Mouse (Mus musculus) adrenal gland, adult 2 months (tissue): ENCODE measurements at regions not wholly inside any gene's neighbourhood (a gene's known extent, or its start where the extent isn't known, plus 50 kb on each side); places are given as distances from the start of the nearest gene placed in this dataset.

Source experiments
- DNase-seq: peaks from one replicate; pipeline ENCODE4 v3.0.0; 2021

DNA sequence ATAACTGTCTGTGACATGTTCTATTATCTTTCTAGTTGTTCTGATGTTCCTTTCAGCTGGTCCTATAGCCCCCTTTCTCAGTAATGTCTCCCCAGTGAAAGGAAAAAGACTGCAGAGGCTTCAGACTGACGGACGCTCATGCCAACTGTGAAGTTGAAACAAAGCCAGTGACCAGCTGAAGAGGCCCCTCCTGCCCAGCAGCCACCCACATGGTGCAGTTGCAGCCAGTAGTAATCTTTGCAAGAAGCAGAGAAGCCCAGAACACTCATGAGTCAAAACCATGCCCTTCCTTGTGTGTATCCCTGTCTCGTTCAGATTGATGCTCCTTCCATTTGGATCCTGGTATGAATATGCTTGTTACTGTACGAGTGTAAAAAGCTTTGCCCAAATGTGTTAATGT lies 428.7 kb upstream of the Ubash3b start:
- no peak for DNase-seq

DNA sequence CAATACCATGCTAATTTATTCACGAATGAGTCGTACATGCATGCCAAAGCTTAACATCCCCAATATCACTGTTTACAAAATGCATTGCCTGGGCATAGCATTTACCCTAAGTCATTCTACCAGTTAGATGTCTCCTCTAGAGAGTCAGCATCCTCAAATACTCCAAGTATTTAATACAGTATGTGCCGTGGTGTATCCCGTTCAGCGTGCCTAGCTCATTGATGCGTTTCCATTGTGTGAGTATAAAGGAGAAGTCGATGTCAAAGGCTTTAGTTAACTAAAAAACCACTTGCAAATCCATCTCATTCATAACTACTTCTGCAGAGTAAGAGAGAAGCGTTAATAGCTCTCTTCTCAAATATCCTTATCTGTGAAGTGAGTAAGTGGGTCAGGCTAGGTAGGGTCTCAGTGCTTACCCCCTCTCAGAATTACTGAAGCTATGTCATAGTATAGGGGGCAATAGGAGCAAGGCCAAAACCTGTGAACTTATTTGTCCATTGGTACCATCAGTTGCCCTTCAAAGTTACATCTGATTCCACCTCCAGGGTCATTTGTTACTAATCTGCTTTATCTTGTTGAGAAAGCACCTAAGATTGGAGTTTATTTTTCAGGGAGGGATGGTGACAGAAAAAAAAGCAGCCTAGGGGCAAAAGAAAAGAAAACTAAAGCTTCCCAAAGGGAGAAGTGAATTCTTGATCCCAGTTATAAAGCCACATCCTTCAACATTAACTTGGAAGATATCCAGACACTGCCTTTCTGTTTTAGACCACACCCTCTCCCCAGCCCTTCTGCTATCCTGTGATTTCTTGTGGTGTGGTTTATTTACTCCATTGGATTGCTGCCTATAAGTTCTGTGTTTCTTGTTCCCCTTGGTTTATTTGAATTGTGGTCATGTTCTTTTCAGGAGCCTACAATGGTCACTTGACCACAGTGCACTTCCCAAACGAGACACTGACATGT lies 427.2 kb upstream of the Ubash3b start:
- DNase-seq, result no peak

DNA sequence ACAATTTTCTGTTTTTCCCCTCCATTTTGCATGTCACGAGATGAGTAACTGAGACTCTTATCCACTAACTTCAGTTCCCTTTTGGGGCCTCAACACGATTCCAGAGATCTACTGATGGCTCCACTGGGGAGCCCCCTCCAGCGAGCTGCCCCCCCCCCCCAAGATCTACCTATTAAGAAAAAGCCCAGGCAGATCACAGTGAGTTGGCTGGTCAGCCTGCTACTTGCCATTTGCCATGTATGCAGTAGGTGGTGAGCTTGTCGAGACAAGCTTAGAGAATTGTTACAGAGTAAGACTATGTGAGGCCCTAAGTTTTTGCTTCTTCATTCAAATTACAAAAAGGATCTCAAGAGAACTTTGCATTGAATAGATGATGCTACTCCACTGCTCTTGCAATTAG lies 426.3 kb upstream of the Ubash3b start:
- no peak for DNase-seq

DNA sequence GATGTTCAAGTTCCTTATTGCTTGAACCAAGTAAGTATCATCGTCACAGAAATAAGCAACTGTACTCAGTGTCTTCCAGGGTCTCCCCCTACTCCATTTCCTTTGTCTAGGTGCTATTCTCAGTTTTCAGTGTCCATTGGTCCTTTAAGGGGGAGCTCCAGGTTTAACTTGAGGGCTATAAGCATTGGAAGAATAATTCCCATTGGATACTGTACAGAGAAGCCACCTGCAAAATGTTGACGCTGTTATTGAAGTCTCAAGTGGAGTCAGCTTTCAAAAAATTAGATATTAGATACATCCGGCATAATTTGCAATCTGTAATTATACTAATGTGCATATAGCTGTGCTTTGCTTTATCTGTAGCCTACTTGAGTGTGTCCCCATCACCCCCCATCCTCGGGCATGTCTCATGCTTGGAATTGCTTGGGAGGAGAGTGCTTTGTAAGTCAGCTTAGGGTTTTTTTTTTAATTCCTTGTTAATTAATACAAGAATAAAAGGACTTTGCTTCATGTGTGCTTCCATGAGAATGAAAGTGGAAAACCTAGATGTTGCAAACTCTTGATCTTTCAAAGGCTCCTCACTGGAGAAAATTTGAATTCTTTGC lies 425.6 kb upstream of the Ubash3b start:
- no peak for DNase-seq

DNA sequence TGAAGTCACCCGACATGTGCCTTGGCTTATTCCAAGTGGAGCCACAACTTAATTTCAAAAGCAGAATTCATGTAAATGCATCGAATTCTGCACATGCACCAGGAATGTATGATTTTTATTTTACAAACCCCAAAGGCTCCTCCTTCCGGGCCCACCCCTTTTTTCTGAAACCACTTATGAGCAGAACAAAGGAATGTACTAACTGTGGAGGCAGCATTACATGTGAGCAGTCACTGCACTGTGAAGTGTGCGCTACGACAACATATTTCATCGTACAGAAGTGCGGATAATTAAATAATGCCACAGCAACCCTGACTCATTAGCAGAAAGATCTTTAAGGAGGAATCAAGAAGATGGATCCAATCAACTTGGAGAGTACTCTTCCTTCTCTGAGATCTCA lies 424.8 kb upstream of the Ubash3b start:
- DNase-seq, result no peak

DNA sequence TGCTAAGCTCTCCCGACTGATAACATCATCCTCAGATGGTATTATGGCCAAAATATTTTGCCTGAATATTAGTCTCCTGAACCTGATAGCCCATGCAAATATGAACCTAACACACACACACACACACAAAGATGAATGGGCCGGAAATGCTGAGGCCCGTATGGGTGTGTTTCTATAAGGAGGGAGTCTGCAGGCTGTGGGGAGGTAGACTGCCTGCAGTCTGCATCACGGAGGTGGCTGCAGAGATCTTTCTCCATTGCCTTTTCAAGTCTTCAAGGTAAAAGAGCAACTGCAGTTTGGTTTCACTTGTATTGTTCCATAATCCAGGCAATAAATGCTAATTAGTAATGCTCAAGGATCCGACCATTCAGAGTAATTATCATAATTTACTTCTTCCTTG lies 424.3 kb upstream of the Ubash3b start:
- no peak for DNase-seq

DNA sequence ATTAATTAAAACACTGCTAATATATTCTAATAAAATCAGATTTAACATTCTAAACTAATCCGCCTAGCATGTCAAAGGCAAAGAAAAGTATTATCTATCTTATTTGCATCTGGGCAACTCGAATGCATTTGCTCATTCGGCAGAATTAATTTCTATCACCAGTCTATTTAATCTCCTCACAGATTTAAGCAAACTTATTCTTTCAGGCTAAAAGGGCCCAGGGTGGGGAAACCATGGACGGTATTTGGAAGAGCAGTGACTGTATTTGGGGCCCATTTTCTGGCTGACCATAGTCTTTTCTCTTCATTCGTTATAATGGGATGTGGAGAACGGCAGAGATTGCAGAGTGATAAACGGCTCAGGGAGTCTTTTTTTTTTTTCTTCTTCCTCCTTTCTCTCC lies 423.5 kb upstream of the Ubash3b start:
- DNase-seq, result no peak

DNA sequence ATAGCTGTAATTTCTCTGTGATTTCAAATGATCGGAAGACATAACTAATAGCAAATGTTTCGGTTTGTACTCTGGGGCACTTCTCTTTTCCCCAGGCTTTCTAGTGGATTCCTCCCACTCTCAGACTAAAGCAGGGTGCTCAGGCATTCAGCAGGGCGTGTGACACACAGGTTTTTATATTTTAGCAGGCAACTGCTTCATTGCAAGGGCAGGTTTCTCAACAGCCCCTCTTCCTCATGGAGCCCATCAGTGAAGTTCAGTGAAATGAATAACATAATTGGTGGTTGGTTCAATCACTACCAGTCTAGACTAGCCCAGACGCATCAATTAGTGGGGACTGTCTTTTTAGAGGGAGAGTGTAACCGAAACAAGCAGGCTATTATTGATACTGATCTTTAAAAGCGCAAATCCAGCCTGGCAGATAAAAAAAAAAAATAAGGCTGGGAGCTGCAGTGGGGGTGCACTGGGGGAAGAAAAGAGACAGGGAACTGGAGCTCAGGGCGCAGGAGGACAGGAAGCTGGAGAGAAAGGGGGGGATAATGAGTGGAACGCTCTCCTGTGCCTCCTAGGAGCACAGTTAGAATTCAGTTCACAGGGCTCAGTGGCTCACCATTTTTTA lies 422.3 kb upstream of the Ubash3b start:
- peak; percentile 20 for DNase-seq

DNA sequence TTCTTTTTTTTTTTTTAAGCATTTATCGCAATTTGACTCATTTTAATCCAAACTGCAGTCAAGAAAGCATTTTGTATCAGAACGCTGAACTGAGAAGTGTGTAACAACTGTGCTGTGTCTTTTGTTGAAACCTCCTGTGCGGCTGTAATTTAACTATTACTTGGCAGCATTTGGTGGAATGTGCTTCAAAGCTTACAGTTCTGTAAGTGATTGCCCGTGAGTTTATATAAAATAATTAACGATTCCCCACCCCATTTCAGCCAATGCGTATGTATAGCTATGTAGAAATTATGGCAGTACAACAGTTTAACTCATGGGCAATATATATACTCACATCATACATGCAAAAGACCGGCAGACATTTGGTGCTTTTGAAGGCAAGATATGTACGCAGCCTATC lies 421.8 kb upstream of the Ubash3b start:
- DNase-seq, result no peak

DNA sequence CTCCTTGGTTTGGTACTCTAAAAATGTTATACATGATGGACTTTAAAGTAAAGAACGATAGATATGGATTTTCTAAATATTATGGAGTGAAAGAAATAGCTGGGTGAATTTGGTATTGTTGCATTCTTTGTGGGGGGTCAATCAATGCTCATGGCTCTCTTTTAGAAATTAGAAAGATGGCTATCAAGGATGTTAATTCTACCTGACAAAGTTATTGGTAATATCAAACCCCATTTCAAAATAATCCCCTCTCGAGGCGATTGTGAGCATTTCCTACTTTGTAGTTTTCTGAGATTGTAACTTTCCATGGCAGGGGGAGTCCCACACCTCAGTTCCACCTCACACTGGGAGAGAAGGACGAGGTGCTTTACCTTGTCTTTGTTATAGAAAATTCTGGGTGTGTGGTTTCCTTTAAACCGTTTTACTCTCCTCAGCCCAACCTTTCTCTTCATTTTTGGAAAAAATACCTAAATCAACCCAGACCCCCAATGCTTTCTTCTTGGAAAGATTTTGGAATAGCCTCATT lies 421.3 kb upstream of the Ubash3b start:
- peak; percentile 8 for DNase-seq

DNA sequence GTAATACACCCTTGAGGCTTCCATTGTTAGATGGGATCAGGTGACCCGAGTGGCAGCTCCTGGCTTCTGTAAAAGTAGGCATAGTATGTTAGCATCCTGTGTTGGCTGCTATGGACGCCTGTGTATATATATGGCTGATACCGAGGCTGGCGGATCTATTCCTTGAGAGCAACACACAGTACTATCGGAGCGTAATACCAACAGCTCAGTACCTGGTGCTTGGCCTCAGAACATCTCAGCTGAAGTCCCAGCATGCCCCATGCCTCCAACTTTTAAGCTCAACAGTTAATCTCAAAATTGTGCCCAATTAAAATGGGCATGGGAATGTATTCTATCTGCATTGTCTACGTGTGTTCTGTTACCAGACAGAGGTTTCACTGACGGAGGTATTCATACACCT lies 420.7 kb upstream of the Ubash3b start:
- peak; percentile 39 for DNase-seq

DNA sequence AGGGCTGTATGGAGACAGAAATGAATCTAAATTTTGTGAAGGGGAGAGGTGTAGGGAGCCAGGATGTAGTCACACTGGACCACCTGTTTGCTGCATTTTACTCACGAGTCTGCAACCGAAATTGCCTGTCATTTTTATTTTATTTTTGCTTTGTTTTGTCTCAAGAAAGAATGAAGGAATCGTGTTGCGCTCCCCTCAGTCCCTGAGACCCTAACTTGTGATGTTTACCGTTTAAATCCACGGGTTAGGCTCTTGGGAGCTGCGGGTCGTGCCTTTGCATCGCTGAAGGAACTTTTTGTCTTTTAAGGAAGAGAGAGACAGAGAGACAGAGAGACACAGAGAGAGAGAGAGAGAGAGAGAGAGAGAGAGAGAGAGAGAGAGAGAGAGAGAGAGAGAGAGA lies 420.2 kb upstream of the Ubash3b start:
- peak; percentile 15 for DNase-seq

DNA sequence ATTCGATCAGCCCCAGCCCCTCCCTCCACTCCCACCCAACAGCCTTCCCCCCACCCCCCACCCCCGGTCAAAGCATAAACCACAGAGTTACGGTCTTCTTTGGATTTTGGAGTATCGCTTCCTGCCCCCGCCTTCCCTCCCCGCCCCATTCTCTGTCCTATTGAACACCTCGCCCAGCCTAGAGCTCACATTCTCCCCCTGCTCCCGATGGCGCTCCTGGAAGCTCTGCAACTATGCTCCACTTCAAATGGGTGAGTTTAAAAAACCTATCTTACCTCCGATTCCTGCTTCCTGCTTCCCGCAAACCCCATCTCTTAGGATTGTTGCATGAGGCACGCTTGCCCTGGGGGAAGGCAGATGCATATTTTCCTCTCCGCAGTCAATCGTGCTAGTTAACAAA lies 419.7 kb upstream of the Ubash3b start:
- peak; percentile 51 for DNase-seq

DNA sequence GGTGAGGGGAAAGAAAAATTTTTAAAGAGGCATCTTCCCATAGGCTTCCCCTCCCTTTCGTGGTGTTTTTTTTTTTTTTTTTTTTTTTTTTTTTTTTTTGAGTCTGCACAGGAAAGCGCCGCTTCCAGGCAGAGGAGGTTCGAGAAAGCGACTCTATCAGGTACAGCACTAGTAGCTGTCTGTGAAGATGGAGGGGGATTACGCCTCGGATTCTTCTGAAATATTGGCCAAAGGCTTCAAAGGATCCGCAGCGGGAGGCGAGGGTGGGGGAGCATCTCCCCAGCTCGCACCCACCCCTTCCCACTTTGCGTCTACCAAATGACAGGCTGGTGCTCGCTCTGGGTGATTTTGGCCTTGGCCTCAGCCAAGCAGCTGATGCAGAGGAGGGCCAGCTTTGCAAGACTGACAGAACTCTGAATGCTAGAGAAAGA lies 419.1 kb upstream of the Ubash3b start:
- peak; percentile 83 for DNase-seq

DNA sequence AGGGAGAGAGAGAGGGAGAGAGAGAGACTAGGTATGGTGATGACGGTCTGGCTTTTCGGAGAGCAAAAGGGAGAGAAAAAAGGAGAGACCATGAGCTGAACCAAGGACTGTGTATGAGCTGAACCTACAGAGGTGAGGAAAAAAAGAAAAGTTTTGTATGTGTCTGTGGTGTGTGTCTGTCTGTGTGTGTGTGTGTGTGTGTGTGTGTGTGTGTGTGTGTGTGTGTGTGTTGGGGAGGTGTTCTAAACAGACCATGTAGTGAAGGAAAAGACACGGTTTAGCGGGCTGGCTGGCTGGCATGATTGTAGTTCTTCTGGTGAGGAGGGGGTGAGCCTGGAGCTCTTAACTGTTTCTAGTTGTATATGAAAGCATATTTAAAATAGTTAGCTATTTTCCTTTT lies 418.6 kb upstream of the Ubash3b start:
- no peak for DNase-seq

DNA sequence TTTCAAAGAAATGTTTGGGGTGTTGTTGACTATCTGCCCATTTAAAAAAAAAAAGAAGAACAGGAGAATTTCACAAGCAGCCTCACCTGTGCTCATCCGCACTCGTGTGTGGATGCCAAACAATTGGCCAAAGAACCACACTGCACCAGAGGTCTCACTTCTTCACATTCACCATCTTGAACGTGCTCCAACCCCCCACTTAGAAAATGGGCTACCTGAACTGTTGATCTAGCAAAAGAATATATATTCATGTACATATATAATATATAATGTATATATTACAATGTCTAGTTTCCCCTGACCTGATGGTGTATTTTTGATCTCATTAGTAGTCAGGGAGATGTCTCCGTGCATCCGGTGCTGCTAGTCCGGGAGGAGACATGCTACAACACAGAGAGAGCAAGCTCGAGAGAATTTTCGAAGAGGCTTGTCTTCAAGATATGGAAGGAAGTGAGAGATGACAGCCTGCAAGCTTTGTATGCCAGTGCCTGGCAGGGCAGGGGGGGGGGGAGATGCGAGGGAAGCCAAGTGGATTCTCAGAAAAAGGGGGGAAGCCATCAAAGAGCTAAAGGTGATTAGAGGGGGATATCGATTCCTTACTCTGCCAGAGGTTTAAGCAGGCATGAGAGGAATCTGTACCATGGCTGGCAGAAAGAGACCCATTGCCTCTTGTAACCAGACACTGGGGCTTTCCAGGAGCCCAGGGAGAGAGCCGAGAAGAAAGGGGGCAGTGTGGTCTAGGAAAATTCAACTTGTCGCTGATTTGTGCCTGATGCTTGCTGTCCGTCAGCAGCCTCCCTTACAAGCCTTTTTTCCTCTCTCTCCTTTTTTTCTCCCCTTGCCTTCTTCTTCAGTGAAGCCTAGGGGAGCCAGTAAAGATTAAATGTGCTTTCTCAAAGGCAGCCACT lies 417.9 kb upstream of the Ubash3b start:
- peak; percentile 75 for DNase-seq

DNA sequence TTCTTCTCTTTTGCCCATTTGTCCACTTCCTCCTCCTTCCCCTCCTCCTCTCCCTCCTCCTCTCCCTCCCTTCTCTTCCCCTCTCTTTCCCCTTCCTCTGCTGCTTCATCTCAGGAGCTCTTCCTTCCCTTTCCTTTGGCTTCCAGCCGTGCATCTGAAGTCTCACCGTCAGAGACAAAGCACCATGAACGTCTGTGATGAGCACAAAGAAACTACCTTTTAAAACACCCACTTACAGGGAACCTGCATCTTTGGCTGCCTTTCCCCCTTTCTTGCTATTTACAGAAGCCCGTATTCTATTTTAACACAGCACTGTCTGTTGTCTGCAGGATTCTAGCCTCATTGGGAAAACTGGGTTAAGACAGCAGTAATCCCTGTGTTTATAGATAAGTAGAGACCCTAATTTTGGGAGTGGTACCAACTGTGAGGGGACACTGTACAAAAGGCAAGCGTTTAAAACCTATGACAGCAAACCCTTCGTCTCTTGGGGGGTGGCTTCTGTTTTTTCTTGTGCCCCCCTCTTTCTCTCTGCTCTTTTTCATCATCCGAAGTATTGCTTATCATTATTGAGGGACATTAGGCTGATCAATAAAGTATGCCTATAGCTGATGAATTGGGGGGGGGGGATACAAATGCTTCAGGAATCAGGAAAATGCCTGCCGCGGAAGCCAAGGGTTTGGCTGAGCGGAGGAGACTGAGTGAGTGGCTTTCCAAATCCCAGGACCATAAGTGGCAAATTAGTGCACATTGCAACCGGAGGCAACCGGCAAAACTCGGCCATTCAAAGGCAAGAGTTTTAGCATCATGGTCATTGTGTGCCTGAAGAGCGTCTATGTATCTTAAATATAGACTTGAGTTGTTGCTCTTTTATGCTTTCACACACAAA lies 417.0 kb upstream of the Ubash3b start:
- DNase-seq, result no peak

DNA sequence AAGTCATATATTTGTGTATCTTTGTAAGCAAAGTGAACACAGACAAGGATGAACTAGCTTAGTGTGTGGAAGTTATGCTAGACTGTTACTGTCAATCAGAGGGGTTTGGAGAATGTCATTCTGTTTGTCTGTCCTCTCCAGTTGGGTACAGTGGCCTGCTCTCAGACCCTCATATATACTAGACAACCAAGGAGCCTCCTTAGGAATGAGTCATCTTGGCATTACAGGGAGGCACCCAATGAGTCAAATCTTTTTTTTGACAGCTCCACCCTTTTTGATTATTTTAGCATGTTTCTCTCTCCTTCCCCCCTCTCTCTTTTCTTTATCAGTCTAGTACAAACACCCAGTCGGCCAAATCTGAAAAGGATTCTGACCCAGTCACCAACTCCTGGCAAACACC lies 416.3 kb upstream of the Ubash3b start:
- DNase-seq, result no peak

DNA sequence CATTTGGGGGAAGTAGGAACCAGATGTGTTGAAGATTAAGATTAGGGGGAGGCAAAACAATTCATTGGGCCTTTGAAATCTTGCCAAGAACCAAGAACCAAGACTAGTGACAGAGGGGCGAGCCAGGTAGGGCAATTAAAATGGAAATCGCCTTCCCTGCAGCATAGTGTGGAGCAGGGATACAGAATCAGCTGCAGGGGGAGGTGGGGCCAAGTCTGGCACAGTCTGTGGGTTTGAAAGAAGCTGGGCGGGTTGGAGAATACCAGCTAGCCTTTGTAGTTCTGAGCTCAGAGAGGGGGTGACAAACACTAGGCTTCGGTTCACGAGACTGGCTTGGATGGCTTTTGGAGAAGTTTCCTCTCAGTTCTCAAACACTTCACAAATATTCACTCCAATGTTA lies 414.3 kb upstream of the Ubash3b start:
- no peak for DNase-seq

DNA sequence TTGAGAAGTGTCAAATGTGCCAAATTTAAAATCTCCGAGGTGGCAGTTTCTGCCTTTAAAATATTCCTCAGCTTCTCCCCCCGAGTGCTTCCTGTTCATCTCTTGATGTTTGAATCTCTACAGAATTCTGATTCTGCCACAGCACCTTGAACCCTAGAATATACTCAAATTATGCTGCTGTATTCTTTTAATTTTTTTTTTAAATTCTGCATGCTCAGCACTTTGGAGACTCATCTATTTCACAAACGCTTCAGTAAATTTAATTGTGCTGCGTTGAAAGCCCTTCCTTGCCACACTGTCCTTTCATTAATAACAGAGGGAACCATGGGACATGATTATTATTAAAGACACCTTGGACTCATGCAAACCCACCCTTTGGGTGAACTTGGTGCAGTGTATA lies 408.8 kb upstream of the Ubash3b start:
- DNase-seq, result no peak

DNA sequence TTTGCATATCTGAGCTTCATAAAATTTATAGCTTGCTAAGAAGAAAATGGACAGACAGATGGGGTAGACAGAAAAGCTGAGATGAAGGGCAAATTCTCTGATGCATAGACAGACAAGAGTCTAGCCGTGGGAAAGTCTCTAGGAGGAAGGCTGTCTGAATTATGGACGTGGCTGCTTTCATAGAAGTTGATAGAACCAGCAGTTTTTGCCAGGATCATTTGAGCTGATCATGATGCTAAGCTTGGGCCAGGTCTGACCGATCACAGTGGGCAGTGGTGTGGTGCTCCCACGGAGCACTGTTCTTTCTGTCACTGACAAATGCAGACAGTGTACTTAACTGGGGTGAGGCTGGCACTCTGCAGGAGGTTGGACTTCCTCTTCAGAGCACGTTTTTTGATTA lies 405.0 kb upstream of the Ubash3b start:
- no peak for DNase-seq
